Mouse (Mus musculus): ENCODE measurements at regions not wholly inside any gene's neighbourhood (a gene's known extent, or its start where the extent isn't known, plus 50 kb on each side); places are given as distances from the start of the nearest gene placed in this dataset.

- Histone ChIP-seq H3K4me3 (ENCODE audit: low read length) (no peak overlapping the region), H3K27ac (ENCODE audit: low read length) (no peak overlapping the region), H3K9ac (ENCODE audit: low read depth, low read length) (no peak overlapping the region), H3K27me3 (replicated peaks; ENCODE audit: control insufficient read depth, insufficient read depth, low read length) (no peaks in the 10 kb centered on the region), H3K4me1 (ENCODE audit: control insufficient read depth, insufficient read depth, low read length) (no peaks in the 10 kb centered on the region), H3K9me3 (ENCODE audit: control insufficient read depth, low read length) (no peaks in the 10 kb centered on the region), H3K4me2 (ENCODE audit: low read depth, low read length) (no peak overlapping the region), H3K36me3 (ENCODE audit: control insufficient read depth, insufficient read depth, low read length) (no peaks in the 10 kb centered on the region)
- ATAC-seq, result no peak
- 57% methylated on average over 3 of the region's 3 CpGs for WGBS
These were observed 74.7 kb upstream of the Ccn2 start for GRCm38 (mm10) chr10:24520515-24520914.

- Histone ChIP-seq H3K4me3 (ENCODE audit: low read length) (no peak overlapping the region), H3K9ac (ENCODE audit: low read depth, low read length) (no peak overlapping the region), H3K36me3 (ENCODE audit: control insufficient read depth, insufficient read depth, low read length) (no peaks in the 10 kb centered on the region), H3K4me2 (ENCODE audit: low read depth, low read length) (no peak overlapping the region), H3K4me1 (ENCODE audit: control insufficient read depth, insufficient read depth, low read length) (no peaks in the 10 kb centered on the region), H3K27me3 (replicated peaks; ENCODE audit: control insufficient read depth, insufficient read depth, low read length) (no peaks in the 10 kb centered on the region), H3K9me3 (ENCODE audit: control insufficient read depth, low read length) (no peaks in the 10 kb centered on the region), H3K27ac (ENCODE audit: low read length) (no peak overlapping the region)
- no peak for ATAC-seq
- 90% methylated on average over 2 of the region's 2 CpGs for WGBS
These were observed 62.5 kb upstream of the Ccn2 start for GRCm38 (mm10) chr10:24532776-24533175.

- no peaks in the 10 kb centered on the region for H3K36me3 ChIP-seq (ENCODE audit: control insufficient read depth, insufficient read depth, low read length)
- H3K27ac ChIP-seq (ENCODE audit: low read length), result no peak overlapping the region
- H3K9me3 ChIP-seq (ENCODE audit: control insufficient read depth, low read length), result no peaks in the 10 kb centered on the region
- no peak overlapping the region for H3K4me2 ChIP-seq (ENCODE audit: low read depth, low read length)
- 91% methylated on average over 11 of the region's 11 CpGs for WGBS
- no peak overlapping the region for H3K9ac ChIP-seq (ENCODE audit: low read depth, low read length)
- no peak overlapping the region for H3K4me3 ChIP-seq (ENCODE audit: low read length)
- ATAC-seq, result no peak
- H3K4me1 ChIP-seq (ENCODE audit: control insufficient read depth, insufficient read depth, low read length), result no peaks in the 10 kb centered on the region
- H3K27me3 ChIP-seq (replicated peaks; ENCODE audit: control insufficient read depth, insufficient read depth, low read length), result no peaks in the 10 kb centered on the region
These were observed 60.3 kb upstream of the Ccn2 start for GRCm38 (mm10) chr10:24534901-24535300.

- H3K4me2 ChIP-seq (ENCODE audit: low read depth, low read length), result no peak overlapping the region
- no peak for ATAC-seq
- 80% methylated on average over 6 of the region's 6 CpGs for WGBS
- no peak overlapping the region for H3K4me3 ChIP-seq (ENCODE audit: low read length)
- H3K9me3 ChIP-seq (ENCODE audit: control insufficient read depth, low read length), result no peaks in the 10 kb centered on the region
- no peaks in the 10 kb centered on the region for H3K4me1 ChIP-seq (ENCODE audit: control insufficient read depth, insufficient read depth, low read length)
- H3K9ac ChIP-seq (ENCODE audit: low read depth, low read length), result no peak overlapping the region
- H3K27me3 ChIP-seq (replicated peaks; ENCODE audit: control insufficient read depth, insufficient read depth, low read length), result no peaks in the 10 kb centered on the region
- no peak overlapping the region for H3K27ac ChIP-seq (ENCODE audit: low read length)
- no peaks in the 10 kb centered on the region for H3K36me3 ChIP-seq (ENCODE audit: control insufficient read depth, insufficient read depth, low read length)
These were observed 59.8 kb upstream of the Ccn2 start for GRCm38 (mm10) chr10:24535461-24535860.

GRCm38 (mm10) chr10:24541990-24542389 lies 53.3 kb upstream of the Ccn2 start:
- Histone ChIP-seq H3K4me1 (ENCODE audit: control insufficient read depth, insufficient read depth, low read length) (no peaks in the 10 kb centered on the region), H3K4me3 (ENCODE audit: low read length) (no peak overlapping the region), H3K36me3 (ENCODE audit: control insufficient read depth, insufficient read depth, low read length) (no peaks in the 10 kb centered on the region), H3K9ac (ENCODE audit: low read depth, low read length) (no peak overlapping the region), H3K9me3 (ENCODE audit: control insufficient read depth, low read length) (no peaks in the 10 kb centered on the region), H3K4me2 (ENCODE audit: low read depth, low read length) (no peak overlapping the region), H3K27ac (ENCODE audit: low read length) (no peak overlapping the region), H3K27me3 (replicated peaks; ENCODE audit: control insufficient read depth, insufficient read depth, low read length) (no peaks in the 10 kb centered on the region)
- WGBS, result 82% methylated on average over 4 of the region's 4 CpGs
- ATAC-seq, result no peak

Measured in intestine, embryonic 16.5 days (tissue).